Mouse (Mus musculus) right cerebral cortex, postnatal 4 days (tissue): Measurements from ENCODE around the gene Corin.

Experiments
- DNase-seq: peaks from one replicate; pipeline ENCODE4 v3.0.0-alpha.2; 2022

Gene Corin

GRCm38 (mm10) chr5:72503531-72504523, at the start of gene Corin:
Corin (minus strand) TSS chr5:72504473.
- DNase-seq = peak; percentile 11

GRCm38 (mm10) chr5:72551209-72551608, 46.9 kb upstream of the Corin start:
- DNase-seq = no peak

GRCm38 (mm10) chr5:72528896-72529295, 24.6 kb upstream of the Corin start:
- DNase-seq = no peak

GRCm38 (mm10) chr5:72513808-72514207, 9.5 kb upstream of the Corin start:
- no peak for DNase-seq

- no peak for DNase-seq
Observed at GRCm38 (mm10) chr5:72505740-72506139, 1.5 kb upstream of the Corin start.

- DNase-seq = no peak
Observed at GRCm38 (mm10) chr5:72502778-72503177, 1.5 kb downstream of the Corin start.

- DNase-seq = no peak
Observed at GRCm38 (mm10) chr5:72501763-72502162, 2.5 kb downstream of the Corin start.

- DNase-seq = no peak
Observed at GRCm38 (mm10) chr5:72498271-72498670, 6.0 kb downstream of the Corin start.

GRCm38 (mm10) chr5:72496756-72497155, 7.5 kb downstream of the Corin start:
- DNase-seq = no peak

GRCm38 (mm10) chr5:72493906-72494305, 10.4 kb downstream of the Corin start:
- no peak for DNase-seq

GRCm38 (mm10) chr5:72491232-72491631, 13.0 kb downstream of the Corin start:
- DNase-seq = no peak

- DNase-seq = no peak
Observed at GRCm38 (mm10) chr5:72480456-72480855, 23.8 kb downstream of the Corin start.

GRCm38 (mm10) chr5:72472317-72473009, 31.8 kb downstream of the Corin start:
- no peak for DNase-seq

GRCm38 (mm10) chr5:72471746-72472145, 32.5 kb downstream of the Corin start:
- DNase-seq = no peak

- no peak for DNase-seq
Observed at GRCm38 (mm10) chr5:72464932-72465331, 39.3 kb downstream of the Corin start.

GRCm38 (mm10) chr5:72459374-72460112, 44.7 kb downstream of the Corin start:
- DNase-seq = no peak

GRCm38 (mm10) chr5:72453690-72454089, 50.6 kb downstream of the Corin start:
- no peak for DNase-seq

GRCm38 (mm10) chr5:72453176-72453575, 51.1 kb downstream of the Corin start:
- no peak for DNase-seq

- DNase-seq = no peak
Observed at GRCm38 (mm10) chr5:72452750-72453149, 51.5 kb downstream of the Corin start.

- no peak for DNase-seq
Observed at GRCm38 (mm10) chr5:72448846-72449245, 55.4 kb downstream of the Corin start.

- DNase-seq = no peak
Observed at GRCm38 (mm10) chr5:72446104-72446503, 58.2 kb downstream of the Corin start.

GRCm38 (mm10) chr5:72443946-72444345, 60.3 kb downstream of the Corin start:
- no peak for DNase-seq

GRCm38 (mm10) chr5:72443007-72443406, 61.3 kb downstream of the Corin start:
- no peak for DNase-seq
